Comparison of ENCODE assay signal across 17 mouse cellular contexts in the genomic region with DNA sequence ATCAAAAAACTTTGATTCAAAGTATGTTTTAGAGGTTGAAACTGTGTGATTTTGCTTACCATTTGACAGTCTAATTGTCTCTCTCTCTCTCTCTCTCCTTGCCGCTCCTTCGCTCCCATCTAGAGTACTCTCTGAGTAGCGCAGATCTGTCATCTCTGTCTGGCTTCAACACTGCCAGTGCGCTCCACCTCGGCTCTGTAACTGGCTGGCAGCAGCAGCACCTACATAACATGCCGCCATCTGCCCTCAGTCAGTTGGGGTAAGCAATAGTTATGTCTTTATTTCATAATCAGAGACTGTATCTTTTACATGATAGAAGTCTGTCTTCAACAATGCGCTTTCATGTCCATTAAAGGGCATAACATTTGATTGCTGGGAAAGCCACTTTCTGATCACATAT.
A peak's percentile ranks its signal among the peaks of the same experiment; 100 is the strongest.
DNase-seq lines count a peak whose midpoint lies in the region; TF ChIP-seq lines count a peak whose summit lies in the region.
"Had no signal": no experiment of that assay in that cellular context is flagged by ENCODE, and none has a peak within 500 bp of the region (broad histone marks: within the 10 kb centered on the region; RNA-seq: fewer than 3 reads in every experiment).

No protein-coding gene starts in this region.

- whole genome bisulfite sequencing in thymus, adult 2 months = 92% methylated on average over 7 of the region's 7 CpGs

- H3K4me3 ChIP-seq in thymus, adult 2 months (ENCODE audit: control insufficient read depth, insufficient read depth, low read length) = no peak overlapping the region
- H3K4me3 ChIP-seq: heart, embryonic 15.5 days; hindbrain, embryonic 10.5 days; limb, embryonic 13.5 days; liver, embryonic 15.5 days; stomach, embryonic 15.5 days had no signal

- H3K4me1 ChIP-seq in thymus, adult 2 months (replicated peaks; ENCODE audit: control insufficient read depth, insufficient read depth, low read length) = no peaks in the 10 kb centered on the region
- H3K4me1 ChIP-seq: limb, embryonic 13.5 days; stomach, embryonic 15.5 days had no signal

- no peak overlapping the region for H3K27ac ChIP-seq in thymus, adult 2 months (ENCODE audit: control insufficient read depth, insufficient read depth, low read length)
- H3K27ac ChIP-seq: heart, embryonic 15.5 days; hindbrain, embryonic 10.5 days; limb, embryonic 13.5 days; liver, embryonic 15.5 days; stomach, embryonic 15.5 days had no signal

- H3K36me3 ChIP-seq in thymus, adult 2 months (ENCODE audit: control insufficient read depth, insufficient read depth, low read length) = no peaks in the 10 kb centered on the region
- H3K36me3 ChIP-seq: hindbrain, embryonic 10.5 days; limb, embryonic 13.5 days; liver, embryonic 15.5 days; stomach, embryonic 15.5 days had no signal

- H3K27me3 ChIP-seq in thymus, adult 2 months (ENCODE audit: control insufficient read depth, insufficient read depth, low read length) = no peaks in the 10 kb centered on the region
- H3K27me3 ChIP-seq: heart, embryonic 15.5 days; limb, embryonic 13.5 days; liver, embryonic 15.5 days; stomach, embryonic 15.5 days had no signal

- no peak for TF ChIP-seq CTCF in thymus, adult 2 months (IDR thresholded peaks at IDR 0.05; ENCODE audit: borderline replicate concordance, control insufficient read depth, extremely low read depth, insufficient read depth, low read length, poor library complexity)

- DNase-seq in cerebellum, postnatal 25 days = peak; percentile 26 to 42
- no peak for DNase-seq in cerebellum, adult 11-12 months
- peak; percentile 45 for DNase-seq in layer of hippocampus, adult 11-12 months (ENCODE audit: low spot score)
- DNase-seq in layer of hippocampus, postnatal 14 days (ENCODE audit: low spot score in 2 of 2) = no peak
- peak; percentile 3 for DNase-seq in retina, postnatal 1 day
- DNase-seq in retina, embryonic 14.5 days (ENCODE audit: low spot score) = no peak
- no peak for DNase-seq in thymus, adult 2 months
- no peak for DNase-seq in urinary bladder, postnatal 14 days (ENCODE audit: low spot score)
- DNase-seq: adrenal gland, postnatal 14 days; cerebellum, postnatal 36 days; heart, adult 11 months; lung, postnatal 14 days had no signal

- TF ChIP-seq POLR2A in thymus, adult 2 months (IDR thresholded peaks at IDR 0.05; ENCODE audit: control insufficient read depth, extremely low read depth, insufficient read depth, low read length, poor library complexity) = no peak

Comparison
In these comparisons a context has a peak if more than half of its experiments do, and no peak if none do; other contexts are left out.
1. DNase-seq: peak in cerebellum, postnatal 25 days (2 of 2), layer of hippocampus, adult 11-12 months (single experiment) and retina, postnatal 1 day (single experiment); none in cerebellum, adult 11-12 months (single experiment), layer of hippocampus, postnatal 14 days (0 of 2), retina, embryonic 14.5 days (single experiment), thymus, adult 2 months (single experiment) and urinary bladder, postnatal 14 days (single experiment).